Mouse (Mus musculus): ENCODE results near the gene Lpin1.

GRCm38 (mm10) chr12:16577665-16578233 lies 33.0 kb downstream of the Lpin1 start:
- TF ChIP-seq CTCF (IDR thresholded peaks at IDR 0.05; ENCODE audit: control insufficient read depth, insufficient read depth, insufficient read length) (no peak), CEBPB (IDR thresholded peaks at IDR 0.05; ENCODE audit: low read depth) (no peak)

Measured in C2C12 (cell line).